Mouse (Mus musculus) CH12.LX (cell line): Measurements from ENCODE around the gene Creld2. TPM values are rescaled to one million over a fixed set of nuclear protein-coding genes. Genes with fewer than 3 reads are reported as not detected.

ENCODE experiments used
- DNase-seq: peaks from one replicate; pipeline ENCODE4 v3.0.0-alpha.2; 2013; ENCODE audit errors: extremely low read depth
- H3K27ac ChIP-seq: 2 replicates; pipeline ENCODE4 v1.5.1; 2012; ENCODE audit warnings: low read depth, mild to moderate bottlenecking, control low read depth, moderate library complexity; ENCODE audit not compliant: insufficient read depth
- H3K27me3 ChIP-seq: replicated peaks from 2 replicates; pipeline ENCODE3; 2012; ENCODE audit warnings: inconsistent platforms
- H3K36me3 ChIP-seq, 2 experiments: replicated peaks in 1 of 2; 2 replicates each; pipeline versions ENCODE3 to v1.6.1; 2012; ENCODE audit warnings: inconsistent platforms in 1 of 2, low read length in 1 of 2, mild to moderate bottlenecking in 1 of 2, mixed read lengths in 1 of 2, moderate library complexity in 1 of 2; ENCODE audit not compliant: control insufficient read depth in 1 of 2, insufficient read depth in 1 of 2
- H3K4me1 ChIP-seq, 2 experiments: 2 replicates each; pipeline ENCODE4 v1.6.1; 2012; ENCODE audit warnings: inconsistent platforms in 1 of 2, moderate library complexity in 1 of 2; ENCODE audit not compliant: insufficient read depth in 2 of 2, control insufficient read depth in 1 of 2
- H3K4me2 ChIP-seq: 2 replicates; pipeline ENCODE4 v1.6.1; 2012; ENCODE audit warnings: low read depth, mild to moderate bottlenecking, control low read depth; ENCODE audit not compliant: poor library complexity, insufficient read depth, severe bottlenecking
- H3K4me3 ChIP-seq, 3 experiments: fragments of 150-350 bp in 1 of 3; sonication (generic) in 1 of 3; replicated peaks in 1 of 3; 2 replicates each; pipeline versions ENCODE3 to v1.5.1; 2011 to 2012; ENCODE audit warnings: low read depth in 2 of 3, low read length in 2 of 3, mild to moderate bottlenecking in 2 of 3, moderate library complexity in 2 of 3, control low read depth in 1 of 3, improper control_type of control experiment in 1 of 3, inconsistent platforms in 1 of 3, mixed read lengths in 1 of 3; ENCODE audit not compliant: poor library complexity in 1 of 3
- H3K79me2 ChIP-seq: replicated peaks from 2 replicates; pipeline ENCODE4 v1.6.1; 2012; ENCODE audit warnings: mild to moderate bottlenecking, moderate library complexity; ENCODE audit not compliant: control insufficient read depth, poor library complexity, insufficient read depth, severe bottlenecking; ENCODE audit errors: extremely low read depth
- H3K9ac ChIP-seq: 2 replicates; pipeline ENCODE4 v1.6.1; 2012; ENCODE audit warnings: low read depth, mild to moderate bottlenecking, control low read depth, moderate library complexity; ENCODE audit not compliant: insufficient read depth
- H3K9me3 ChIP-seq: replicated peaks from 2 replicates; pipeline ENCODE3; 2012; ENCODE audit warnings: low read length, inconsistent platforms, mixed read lengths
- BHLHE40 ChIP-seq: IDR thresholded peaks from 2 replicates; pipeline ENCODE4 v1.6.1; 2011; ENCODE audit warnings: mild to moderate bottlenecking, low read depth, low read length, improper control_type of control experiment
- CHD2 ChIP-seq: IDR thresholded peaks from 2 replicates; pipeline ENCODE4 v1.6.1; 2011; ENCODE audit warnings: low read length, improper control_type of control experiment
- CTCF ChIP-seq, 2 experiments: IDR thresholded peaks in 1 of 2; conservative IDR thresholded peaks in 1 of 2; 2 replicates each; pipeline ENCODE4 v1.5.1; 2011 to 2012; ENCODE audit warnings: low read depth in 2 of 2, low read length in 2 of 2, improper control_type of control experiment in 1 of 2, inconsistent platforms in 1 of 2, mild to moderate bottlenecking in 1 of 2, moderate library complexity in 1 of 2
- ELF1 ChIP-seq: IDR thresholded peaks from 2 replicates; pipeline ENCODE4 v1.6.1; 2014; ENCODE audit warnings: low read depth, mild to moderate bottlenecking, inconsistent platforms, low read length, improper control_type of control experiment
- ETS1 ChIP-seq: conservative IDR thresholded peaks from 2 replicates; pipeline ENCODE4 v1.6.1; 2012; ENCODE audit warnings: low read depth, mild to moderate bottlenecking, inconsistent platforms, low read length, improper control_type of control experiment, moderate library complexity
- GABPA ChIP-seq: IDR thresholded peaks from 2 replicates; pipeline ENCODE4 v1.6.1; 2012; ENCODE audit warnings: low read depth, low read length, improper control_type of control experiment, inconsistent platforms; ENCODE audit not compliant: insufficient replicate concordance
- IRF4 ChIP-seq: IDR thresholded peaks from 2 replicates; pipeline ENCODE4 v1.6.1; 2014; ENCODE audit warnings: low read depth, mild to moderate bottlenecking, inconsistent platforms, low read length, improper control_type of control experiment
- KAT2A ChIP-seq: IDR thresholded peaks from 2 replicates; pipeline ENCODE4 v1.6.1; 2012; ENCODE audit warnings: low read length, improper control_type of control experiment, inconsistent platforms; ENCODE audit not compliant: insufficient replicate concordance
- MAX ChIP-seq: IDR thresholded peaks from 2 replicates; pipeline ENCODE4 v1.6.1; 2011; ENCODE audit warnings: low read length, improper control_type of control experiment
- MXI1 ChIP-seq: IDR thresholded peaks from 2 replicates; pipeline ENCODE4 v1.6.1; 2011; ENCODE audit warnings: mild to moderate bottlenecking, low read depth, low read length, improper control_type of control experiment
- NELFE ChIP-seq: IDR thresholded peaks from 2 replicates; pipeline ENCODE4 v1.6.1; 2011; ENCODE audit warnings: low read depth, low read length, improper control_type of control experiment
- POLR2AphosphoS2 ChIP-seq: IDR thresholded peaks from 2 replicates; pipeline ENCODE4 v1.6.1; 2011; ENCODE audit warnings: low read depth, low read length, improper control_type of control experiment
- RAD21 ChIP-seq: IDR thresholded peaks from 2 replicates; pipeline ENCODE4 v1.6.1; 2011; ENCODE audit warnings: low read depth, mild to moderate bottlenecking, low read length, improper control_type of control experiment, moderate library complexity
- SMC3 ChIP-seq: IDR thresholded peaks from 2 replicates; pipeline ENCODE4 v1.6.1; 2011; ENCODE audit warnings: low read depth, low read length, improper control_type of control experiment
- TBP ChIP-seq: conservative IDR thresholded peaks from 2 replicates; pipeline ENCODE4 v1.6.1; 2011; ENCODE audit warnings: low read depth, low read length, improper control_type of control experiment
- TCF12 ChIP-seq: IDR thresholded peaks from 2 replicates; pipeline ENCODE4 v1.6.1; 2014; ENCODE audit warnings: low read depth, mild to moderate bottlenecking, inconsistent platforms, low read length, improper control_type of control experiment
- UBTF ChIP-seq: IDR thresholded peaks from 2 replicates; pipeline ENCODE4 v1.6.1; 2012; ENCODE audit warnings: low read depth, mild to moderate bottlenecking, inconsistent platforms, low read length, improper control_type of control experiment, moderate library complexity
- ZNF384 ChIP-seq: IDR thresholded peaks from 2 replicates; pipeline ENCODE4 v1.6.1; 2012; ENCODE audit warnings: low read depth, low read length, improper control_type of control experiment, inconsistent platforms
- dilution Hi-C: fragments of 300-500 bp; cut with MboI; formaldehyde crosslinking; loops from 2 replicates; pipeline ENCODE4 v1.14.3; 2020; ENCODE audit warnings: low sequenced_read_pairs; ENCODE audit not compliant: extremely low pct_unique_long_range_greater_than_20kb, extremely low pct_ligation_motif_present
- in situ Hi-C: fragments of 300-500 bp; cut with MboI; formaldehyde crosslinking; loops from 3 replicates; pipeline ENCODE4 v1.14.3; 2019; ENCODE audit warnings: low sequenced_read_pairs, low pct_ligation_motif_present, low pct_unique_long_range_greater_than_20kb, mixed read lengths
- polyA plus RNA-seq: library from polyadenylated mRNA; unstranded; fragments of >175 nt; gene quantifications from 2 replicates; pipeline ENCODE4 v1.2.1, GENCODE M21; 2012; ENCODE audit warnings: low read depth; ENCODE audit not compliant: insufficient read length
- total RNA-seq, 2 experiments: library from RNA; depleted of rRNA; stranded (reverse); fragments of 300-350 nt in 1 of 2; fragments of >200 nt in 1 of 2; gene quantifications; 2 replicates each; pipeline ENCODE4 v1.2.3; 2012 to 2014

Creld2 gene
- total and polyA plus RNA-seq, 3 experiments = 63.6 to 93.8 (median 85.0) TPM

DNA sequence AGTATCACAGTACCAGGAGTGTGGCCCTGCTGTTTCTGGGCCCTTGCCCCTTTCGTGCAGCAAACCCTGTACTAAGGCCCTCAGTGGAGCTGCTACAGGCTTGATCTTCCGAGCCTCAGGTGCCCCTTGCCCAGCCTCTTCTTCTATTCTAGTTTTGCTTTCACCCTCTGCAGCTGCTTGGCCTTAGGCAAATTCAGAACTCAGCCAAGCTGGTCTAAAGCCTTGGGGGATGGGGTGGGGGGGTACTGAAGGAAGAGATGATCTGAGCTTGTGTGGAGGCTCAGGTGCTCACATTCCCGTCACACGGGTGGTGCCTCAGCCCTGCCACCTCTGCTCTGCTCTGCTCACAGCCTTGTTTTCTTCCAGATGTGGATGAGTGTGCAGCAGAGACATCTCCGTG, 3.9 kb downstream of the Creld2 start:
- no peaks in the 10 kb centered on the region for H3K27me3 ChIP-seq
- TF ChIP-seq CHD2 (no peak), TCF12 (peak; percentile 26; the same call in 1 of the 2 replicates), ZNF384 (no peak), UBTF (no peak)
- peaks cover 11% of the 10 kb centered on the region; the same call in 1 of the 2 replicates for H3K79me2 ChIP-seq
- in situ Hi-C loops = loop anchor here (10.0 kb wide), 1 partner anchor 251 kb away; the partner anchor contains the start of gene Trabd
- H3K4me1 ChIP-seq = peaks cover 31 to 50% of the 10 kb centered on the region in 2 experiments
- no peak overlapping the region for H3K9ac ChIP-seq
- H3K9me3 ChIP-seq = no peaks in the 10 kb centered on the region
- peak overlapping the region; percentile 22; the same call in 1 of the 2 replicates for H3K27ac ChIP-seq
- no peak overlapping the region for H3K4me2 ChIP-seq
- peak; percentile 52 for DNase-seq
- no peak overlapping the region for H3K4me3 ChIP-seq
- H3K36me3 ChIP-seq = peaks cover 31 to 65% of the 10 kb centered on the region in 2 experiments
- dilution Hi-C loops = no loop called here

DNA sequence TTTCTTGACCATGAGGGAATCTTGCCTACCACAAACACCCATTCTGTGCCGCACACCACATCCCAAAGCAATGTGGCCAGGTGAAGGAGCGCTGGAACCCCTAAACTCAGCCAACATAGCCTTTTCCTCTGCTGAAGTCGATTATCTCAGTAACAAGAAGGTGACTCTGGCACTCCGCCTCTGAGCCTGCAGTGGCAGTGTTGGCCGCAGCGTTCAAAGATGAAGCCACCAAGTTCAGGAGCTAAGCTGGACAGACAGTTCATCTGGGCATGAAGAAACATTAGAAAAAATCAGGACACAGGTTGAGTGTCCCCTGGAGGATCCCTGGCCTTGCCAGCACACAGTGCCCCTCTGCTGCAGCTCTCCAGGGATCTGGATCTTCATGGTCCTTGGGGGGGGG, 8.0 kb downstream of the Creld2 start:
- DNase-seq = no peak
- no peak for TF ChIP-seq KAT2A
- TF ChIP-seq POLR2AphosphoS2 = 0 out of 2 replicates have a peak, but pooled peaks have one; percentile 23
- peaks cover 17 to 32% of the 10 kb centered on the region in 2 experiments for H3K4me1 ChIP-seq
- no peaks in the 10 kb centered on the region for H3K79me2 ChIP-seq
- H3K4me3 ChIP-seq = no peak overlapping the region
- dilution Hi-C loops = no loop called here
- in situ Hi-C loops = loop anchor here (5.0 to 10.0 kb wide), 3 partner anchors 50 to 247 kb away; partner anchors contain the start of gene Trabd
- no peaks in the 10 kb centered on the region for H3K9me3 ChIP-seq
- no peak overlapping the region for H3K27ac ChIP-seq
- H3K4me2 ChIP-seq = no peak overlapping the region
- peaks cover 7% of the 10 kb centered on the region for H3K27me3 ChIP-seq
- no peak overlapping the region for H3K9ac ChIP-seq
- H3K36me3 ChIP-seq = peaks cover 26 to 54% of the 10 kb centered on the region in 2 experiments

DNA sequence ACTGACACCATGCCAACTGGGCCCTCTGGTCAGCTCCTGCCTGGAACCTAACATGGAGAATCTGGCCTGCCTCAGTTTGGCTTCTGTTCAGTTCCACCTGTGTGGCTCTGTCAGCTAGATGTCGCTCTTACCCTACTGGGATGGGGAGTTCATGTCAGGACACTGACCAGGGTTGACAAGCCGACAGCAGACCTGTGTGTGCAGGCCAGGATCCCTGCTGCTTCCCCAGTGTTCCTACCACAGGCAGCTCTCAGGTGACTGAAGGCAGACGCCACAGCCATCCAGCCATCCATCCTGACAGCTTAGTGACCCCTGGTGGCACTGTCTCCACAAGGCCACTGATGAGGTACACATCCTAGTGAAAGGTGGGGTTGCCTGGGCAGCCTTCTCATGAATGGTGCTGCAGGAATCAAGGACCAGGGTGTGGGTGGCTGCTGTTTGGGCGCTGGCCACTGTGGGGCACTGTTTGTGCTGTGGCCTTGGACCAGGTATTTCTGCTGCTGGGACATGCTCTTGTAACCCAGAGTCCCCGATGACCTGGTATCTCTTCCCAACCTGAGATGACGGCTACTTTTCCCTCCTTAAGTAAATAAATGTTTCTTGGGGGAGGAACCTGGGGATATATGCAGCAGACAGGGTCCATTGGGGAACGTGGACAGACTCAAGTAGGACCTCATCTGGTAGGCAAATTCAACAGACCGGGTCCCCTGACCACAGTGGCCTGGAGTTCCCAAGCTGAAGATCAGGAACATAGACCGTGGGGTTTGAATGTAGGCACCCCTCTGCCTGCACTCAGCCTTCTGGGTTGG, 8.7 kb downstream of the Creld2 start:
- Histone ChIP-seq H3K9ac (no peak overlapping the region), H3K9me3 (no peaks in the 10 kb centered on the region), H3K4me1 (peaks cover 13 to 25% of the 10 kb centered on the region in 2 experiments), H3K4me2 (peak overlapping the region; percentile 42; the same call in 1 of the 2 replicates), H3K79me2 (no peaks in the 10 kb centered on the region), H3K36me3 (peaks cover 26 to 46% of the 10 kb centered on the region in 2 experiments), H3K27me3 (peaks cover 11% of the 10 kb centered on the region), H3K4me3 (no peak overlapping the region), H3K27ac (no peak overlapping the region)
- TF ChIP-seq NELFE (no peak), GABPA (no peak), ELF1 (peak; percentile 9; the same call in 1 of the 2 replicates), TBP (0 out of 2 replicates have a peak, but pooled peaks have one; percentile 19), MAX (0 out of 2 replicates have a peak, but pooled peaks have one; percentile 20), SMC3 (peak; percentile 46), MXI1 (no peak), TCF12 (0 out of 2 replicates have a peak, but pooled peaks have one; percentile 12), CTCF (conservative IDR thresholded peaks at IDR 0.05 in 1 of 2, IDR thresholded peaks at IDR 0.05 in 1 of 2; ENCODE audit: low read depth in 2 of 2, low read length in 2 of 2) (peak; percentile 36 to 72), RAD21 (peak; percentile 48), BHLHE40 (0 out of 2 replicates have a peak, but pooled peaks have one; percentile 2), ETS1 (no peak), IRF4 (no peak)
- dilution Hi-C loops = no loop called here
- DNase-seq = peak; percentile 64
- in situ Hi-C loops = loop anchor here (5.0 to 10.0 kb wide), 3 partner anchors 49 to 247 kb away; partner anchors contain the start of gene Trabd
